Mouse (Mus musculus): ENCODE data around the gene Diaph3. TPM values are rescaled to one million over a fixed set of nuclear protein-coding genes. Genes with fewer than 3 reads are reported as not detected.

Gene Diaph3
- polyA plus RNA-seq, 1 experiment from 2014 or later = 13.9 TPM

GRCm38 (mm10) chr14:86861277-86861946 lies 279.6 kb downstream of the Diaph3 start:
- no peaks in the 10 kb centered on the region for H3K36me3 ChIP-seq (ENCODE audit: control insufficient read depth, insufficient read depth, low read length)
- ATAC-seq (replicated peaks; ENCODE audit: low FRiP score, low TSS enrichment, low read depth) (no peak), DNase-seq (ENCODE audit: low spot score) (no peak)
- H3K4me1 ChIP-seq (replicated peaks; ENCODE audit: control insufficient read depth, insufficient read depth, low read length) = no peaks in the 10 kb centered on the region
- H3K4me2 ChIP-seq (ENCODE audit: low read length) = no peak overlapping the region
- 85% methylated on average over 11 of the region's 11 CpGs for WGBS
- H3K27ac ChIP-seq (ENCODE audit: low read depth) = no peak overlapping the region
- no peak overlapping the region for H3K4me3 ChIP-seq (ENCODE audit: low read depth, low read length)
- no peaks in the 10 kb centered on the region for H3K9me3 ChIP-seq (ENCODE audit: control insufficient read depth, low read length)
- no peaks in the 10 kb centered on the region for H3K27me3 ChIP-seq (replicated peaks; ENCODE audit: control insufficient read depth, insufficient read depth, low read length)
- no peak overlapping the region for H3K9ac ChIP-seq (ENCODE audit: low read length)

GRCm38 (mm10) chr14:86847154-86847810 lies 293.8 kb downstream of the Diaph3 start:
- H3K9me3 ChIP-seq (ENCODE audit: control insufficient read depth, low read length) = no peaks in the 10 kb centered on the region
- no peak overlapping the region for H3K4me2 ChIP-seq (ENCODE audit: low read length)
- no peaks in the 10 kb centered on the region for H3K27me3 ChIP-seq (replicated peaks; ENCODE audit: control insufficient read depth, insufficient read depth, low read length)
- H3K4me3 ChIP-seq (ENCODE audit: low read depth, low read length) = no peak overlapping the region
- WGBS = 82% methylated on average over 4 of the region's 4 CpGs
- H3K9ac ChIP-seq (ENCODE audit: low read length) = no peak overlapping the region
- H3K4me1 ChIP-seq (replicated peaks; ENCODE audit: control insufficient read depth, insufficient read depth, low read length) = no peaks in the 10 kb centered on the region
- DNase-seq (ENCODE audit: low spot score) (no peak), ATAC-seq (replicated peaks; ENCODE audit: low FRiP score, low TSS enrichment, low read depth) (no peak)
- no peaks in the 10 kb centered on the region for H3K36me3 ChIP-seq (ENCODE audit: control insufficient read depth, insufficient read depth, low read length)
- no peak overlapping the region for H3K27ac ChIP-seq (ENCODE audit: low read depth)

- no peaks in the 10 kb centered on the region for H3K4me1 ChIP-seq (replicated peaks; ENCODE audit: control insufficient read depth, insufficient read depth, low read length)
- no peak overlapping the region for H3K4me2 ChIP-seq (ENCODE audit: low read length)
- H3K27me3 ChIP-seq (replicated peaks; ENCODE audit: control insufficient read depth, insufficient read depth, low read length) = no peaks in the 10 kb centered on the region
- H3K9ac ChIP-seq (ENCODE audit: low read length) = no peak overlapping the region
- no peak overlapping the region for H3K27ac ChIP-seq (ENCODE audit: low read depth)
- WGBS = 88% methylated on average over 3 of the region's 3 CpGs
- ATAC-seq (replicated peaks; ENCODE audit: low FRiP score, low TSS enrichment, low read depth) = no peak
- H3K36me3 ChIP-seq (ENCODE audit: control insufficient read depth, insufficient read depth, low read length) = no peaks in the 10 kb centered on the region
- no peak overlapping the region for H3K4me3 ChIP-seq (ENCODE audit: low read depth, low read length)
- no peak for DNase-seq (ENCODE audit: low spot score)
- no peaks in the 10 kb centered on the region for H3K9me3 ChIP-seq (ENCODE audit: control insufficient read depth, low read length)
Measured at GRCm38 (mm10) chr14:86844075-86844474, 297.0 kb downstream of the Diaph3 start.

- no peaks in the 10 kb centered on the region for H3K4me1 ChIP-seq (replicated peaks; ENCODE audit: control insufficient read depth, insufficient read depth, low read length)
- 59% methylated on average over 2 of the region's 2 CpGs for WGBS
- no peak overlapping the region for H3K4me2 ChIP-seq (ENCODE audit: low read length)
- H3K36me3 ChIP-seq (ENCODE audit: control insufficient read depth, insufficient read depth, low read length) = no peaks in the 10 kb centered on the region
- no peak overlapping the region for H3K9ac ChIP-seq (ENCODE audit: low read length)
- no peak overlapping the region for H3K4me3 ChIP-seq (ENCODE audit: low read depth, low read length)
- no peaks in the 10 kb centered on the region for H3K9me3 ChIP-seq (ENCODE audit: control insufficient read depth, low read length)
- no peak for ATAC-seq (replicated peaks; ENCODE audit: low FRiP score, low TSS enrichment, low read depth)
- DNase-seq (ENCODE audit: low spot score) = no peak
- no peaks in the 10 kb centered on the region for H3K27me3 ChIP-seq (replicated peaks; ENCODE audit: control insufficient read depth, insufficient read depth, low read length)
- no peak overlapping the region for H3K27ac ChIP-seq (ENCODE audit: low read depth)
Measured at GRCm38 (mm10) chr14:86837642-86838041, 303.4 kb downstream of the Diaph3 start.

- Histone ChIP-seq H3K36me3 (ENCODE audit: control insufficient read depth, insufficient read depth, low read length) (no peaks in the 10 kb centered on the region), H3K4me3 (ENCODE audit: low read depth, low read length) (no peak overlapping the region), H3K4me2 (ENCODE audit: low read length) (no peak overlapping the region), H3K9me3 (ENCODE audit: control insufficient read depth, low read length) (no peaks in the 10 kb centered on the region), H3K9ac (ENCODE audit: low read length) (no peak overlapping the region), H3K27me3 (replicated peaks; ENCODE audit: control insufficient read depth, insufficient read depth, low read length) (no peaks in the 10 kb centered on the region), H3K4me1 (replicated peaks; ENCODE audit: control insufficient read depth, insufficient read depth, low read length) (no peaks in the 10 kb centered on the region), H3K27ac (ENCODE audit: low read depth) (no peak overlapping the region)
- DNase-seq (ENCODE audit: low spot score) (no peak), ATAC-seq (replicated peaks; ENCODE audit: low FRiP score, low TSS enrichment, low read depth) (no peak)
- WGBS = 81% methylated on average over 2 of the region's 2 CpGs
Measured at GRCm38 (mm10) chr14:86834851-86835250, 306.2 kb downstream of the Diaph3 start.

- H3K36me3 ChIP-seq (ENCODE audit: control insufficient read depth, insufficient read depth, low read length) = no peaks in the 10 kb centered on the region
- no peak overlapping the region for H3K9ac ChIP-seq (ENCODE audit: low read length)
- ATAC-seq (replicated peaks; ENCODE audit: low FRiP score, low TSS enrichment, low read depth) = no peak
- H3K27ac ChIP-seq (ENCODE audit: low read depth) = no peak overlapping the region
- 92% methylated on average over 6 of the region's 6 CpGs for WGBS
- H3K4me1 ChIP-seq (replicated peaks; ENCODE audit: control insufficient read depth, insufficient read depth, low read length) = no peaks in the 10 kb centered on the region
- H3K9me3 ChIP-seq (ENCODE audit: control insufficient read depth, low read length) = no peaks in the 10 kb centered on the region
- no peak for DNase-seq (ENCODE audit: low spot score)
- no peaks in the 10 kb centered on the region for H3K27me3 ChIP-seq (replicated peaks; ENCODE audit: control insufficient read depth, insufficient read depth, low read length)
- H3K4me2 ChIP-seq (ENCODE audit: low read length) = no peak overlapping the region
- H3K4me3 ChIP-seq (ENCODE audit: low read depth, low read length) = no peak overlapping the region
Measured at GRCm38 (mm10) chr14:86834269-86834668, 306.8 kb downstream of the Diaph3 start.

- Histone ChIP-seq H3K27ac (ENCODE audit: low read depth) (no peak overlapping the region), H3K9me3 (ENCODE audit: control insufficient read depth, low read length) (no peaks in the 10 kb centered on the region), H3K9ac (ENCODE audit: low read length) (no peak overlapping the region), H3K4me2 (ENCODE audit: low read length) (no peak overlapping the region), H3K4me3 (ENCODE audit: low read depth, low read length) (no peak overlapping the region), H3K27me3 (replicated peaks; ENCODE audit: control insufficient read depth, insufficient read depth, low read length) (no peaks in the 10 kb centered on the region), H3K4me1 (replicated peaks; ENCODE audit: control insufficient read depth, insufficient read depth, low read length) (no peaks in the 10 kb centered on the region), H3K36me3 (ENCODE audit: control insufficient read depth, insufficient read depth, low read length) (no peaks in the 10 kb centered on the region)
- no peak for DNase-seq (ENCODE audit: low spot score)
- WGBS = 69% methylated on average over 4 of the region's 4 CpGs
- no peak for ATAC-seq (replicated peaks; ENCODE audit: low FRiP score, low TSS enrichment, low read depth)
Measured at GRCm38 (mm10) chr14:86833003-86833402, 308.0 kb downstream of the Diaph3 start.

GRCm38 (mm10) chr14:86816246-86816645 lies 324.8 kb downstream of the Diaph3 start:
- Histone ChIP-seq H3K4me1 (replicated peaks; ENCODE audit: control insufficient read depth, insufficient read depth, low read length) (no peaks in the 10 kb centered on the region), H3K9ac (ENCODE audit: low read length) (no peak overlapping the region), H3K4me2 (ENCODE audit: low read length) (no peak overlapping the region), H3K27me3 (replicated peaks; ENCODE audit: control insufficient read depth, insufficient read depth, low read length) (no peaks in the 10 kb centered on the region), H3K4me3 (ENCODE audit: low read depth, low read length) (no peak overlapping the region), H3K36me3 (ENCODE audit: control insufficient read depth, insufficient read depth, low read length) (no peaks in the 10 kb centered on the region), H3K27ac (ENCODE audit: low read depth) (no peak overlapping the region), H3K9me3 (ENCODE audit: control insufficient read depth, low read length) (no peaks in the 10 kb centered on the region)
- DNase-seq (ENCODE audit: low spot score) = no peak
- ATAC-seq (replicated peaks; ENCODE audit: low FRiP score, low TSS enrichment, low read depth) = no peak
- 94% methylated on average over 4 of the region's 4 CpGs for WGBS
